Mouse (Mus musculus) layer of hippocampus, adult 2 months (tissue): ENCODE results near the gene Eya3. TPM values are rescaled to one million over a fixed set of nuclear protein-coding genes. Genes with fewer than 3 reads are reported as not detected.

Experiments used
- DNase-seq, 2 experiments: peaks; one replicate each; pipeline ENCODE4 v3.0.0; 2022; ENCODE audit warnings: low spot score in 2 of 2
- H3K27ac ChIP-seq: fragments of 200-600 bp; 2 replicates; pipeline ENCODE4 v1.8.1; 2022
- H3K4me3 ChIP-seq: fragments of 200-600 bp; 2 replicates; pipeline ENCODE4 v1.8.1; 2022; ENCODE audit warnings: mild to moderate bottlenecking
- CTCF ChIP-seq: fragments of 200-600 bp; conservative IDR thresholded peaks from 2 replicates; pipeline ENCODE4 v1.8.1; 2022; ENCODE audit warnings: antibody characterized with exemption, mild to moderate bottlenecking, moderate library complexity
- total RNA-seq, 2 experiments: library from RNA; stranded (reverse); gene quantifications; 2 replicates each; pipeline ENCODE4 v1.2.3; 2021

Gene Eya3
- total RNA-seq, 2 experiments from 2014 or later: 24.2 to 28.2 TPM

DNA sequence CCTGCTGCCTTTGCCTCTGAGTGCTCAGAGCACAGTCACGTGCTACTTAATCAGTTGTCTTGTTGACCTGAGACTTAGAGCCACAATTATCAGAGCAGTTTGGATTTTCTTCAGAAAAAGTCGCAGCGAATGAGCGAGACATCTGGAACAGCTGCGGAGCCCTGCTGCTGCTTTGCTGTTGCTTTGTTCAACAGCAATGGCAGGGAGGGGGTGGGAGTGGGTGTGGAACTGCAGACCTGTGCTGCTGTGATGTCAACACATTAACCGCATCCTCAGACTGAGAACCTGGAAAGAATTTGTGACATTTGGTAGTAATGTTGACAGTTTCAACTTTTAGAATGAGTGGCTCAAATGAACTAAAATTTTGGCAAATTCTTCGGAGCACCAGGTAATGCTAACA lies 20.3 kb downstream of the Eya3 start:
- no peak for DNase-seq
- no peak overlapping the region for H3K4me3 ChIP-seq
- H3K27ac ChIP-seq: no peak overlapping the region
- no peak for TF ChIP-seq CTCF

DNA sequence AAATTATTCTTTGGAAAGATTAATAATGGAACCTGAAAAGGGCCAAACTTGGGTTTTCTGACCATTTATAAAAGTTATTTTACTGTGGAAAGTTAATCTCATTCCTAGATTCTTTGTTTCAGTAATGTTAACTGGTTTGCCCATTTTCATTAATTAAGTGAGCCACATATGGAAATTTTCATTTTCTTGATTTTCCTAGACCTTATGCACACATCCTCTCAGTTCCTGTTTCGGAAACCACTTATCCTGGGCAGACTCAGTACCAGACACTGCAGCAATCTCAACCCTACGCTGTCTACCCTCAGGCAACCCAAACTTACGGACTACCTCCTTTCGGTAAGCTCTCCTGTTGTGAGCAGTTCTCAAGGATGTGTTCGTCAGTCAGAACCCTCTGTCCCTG lies 33.9 kb downstream of the Eya3 start:
- Histone ChIP-seq H3K27ac (no peak overlapping the region), H3K4me3 (no peak overlapping the region)
- TF ChIP-seq CTCF: no peak
- DNase-seq: no peak

DNA sequence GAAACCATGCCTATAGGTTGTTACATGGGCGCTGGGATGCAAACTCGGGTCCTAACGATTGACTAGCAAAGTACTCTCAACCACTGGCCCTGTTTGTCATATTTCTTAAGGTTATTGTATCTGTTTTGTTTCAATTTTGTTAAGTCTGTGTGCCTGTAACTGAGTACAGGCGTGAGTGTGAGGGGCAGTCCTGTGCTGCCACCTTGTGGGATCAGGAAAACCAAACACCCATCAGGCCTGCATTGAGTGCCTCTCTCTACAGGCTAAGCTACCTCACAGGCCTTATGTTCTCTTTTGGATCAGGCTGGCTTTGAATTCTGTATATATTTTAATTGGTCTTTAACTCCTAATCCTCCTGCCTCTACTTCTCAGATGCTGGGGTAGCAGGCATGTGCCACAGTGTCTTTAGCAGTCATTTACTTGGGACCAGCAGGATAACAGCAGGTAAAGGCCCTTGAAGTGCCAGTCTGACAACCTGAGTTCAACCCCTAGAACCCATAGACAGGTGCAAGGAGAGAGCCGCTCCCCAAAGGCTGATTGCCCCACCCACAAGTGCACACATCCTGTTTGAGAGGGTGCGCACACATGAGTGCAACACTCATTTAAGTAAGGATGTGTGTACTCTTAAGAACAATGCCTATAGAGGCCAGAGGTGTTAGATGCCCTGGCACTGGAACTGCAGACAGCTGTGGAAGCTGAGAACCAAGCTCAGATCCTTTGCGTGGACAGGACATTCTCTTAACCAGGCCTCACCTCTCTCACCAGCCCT lies 38.2 kb downstream of the Eya3 start:
- peak; percentile 84 for TF ChIP-seq CTCF
- no peak overlapping the region for H3K4me3 ChIP-seq
- peak; percentile 29 to 41 for DNase-seq
- H3K27ac ChIP-seq: no peak overlapping the region

DNA sequence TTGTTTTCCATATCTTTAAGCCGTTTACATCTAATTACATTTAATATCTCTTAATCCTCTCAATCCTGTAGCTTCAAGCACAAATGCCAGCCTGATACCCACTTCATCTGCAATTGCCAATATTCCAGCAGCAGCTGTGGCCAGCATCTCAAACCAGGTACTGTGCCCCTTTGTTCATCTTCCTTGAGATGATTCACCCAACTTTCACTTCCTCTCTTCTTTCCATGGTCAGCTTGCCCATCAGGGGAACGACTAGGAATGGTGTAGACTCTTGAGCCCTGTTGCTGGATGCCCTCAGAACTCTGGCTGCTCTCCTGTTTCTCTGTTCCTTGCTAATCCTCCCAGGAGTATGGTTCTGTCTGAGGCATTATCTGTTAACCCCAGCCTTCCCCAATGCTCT lies 50.8 kb downstream of the Eya3 start:
- TF ChIP-seq CTCF: no peak
- H3K4me3 ChIP-seq: no peak overlapping the region
- H3K27ac ChIP-seq: no peak overlapping the region
- no peak for DNase-seq

DNA sequence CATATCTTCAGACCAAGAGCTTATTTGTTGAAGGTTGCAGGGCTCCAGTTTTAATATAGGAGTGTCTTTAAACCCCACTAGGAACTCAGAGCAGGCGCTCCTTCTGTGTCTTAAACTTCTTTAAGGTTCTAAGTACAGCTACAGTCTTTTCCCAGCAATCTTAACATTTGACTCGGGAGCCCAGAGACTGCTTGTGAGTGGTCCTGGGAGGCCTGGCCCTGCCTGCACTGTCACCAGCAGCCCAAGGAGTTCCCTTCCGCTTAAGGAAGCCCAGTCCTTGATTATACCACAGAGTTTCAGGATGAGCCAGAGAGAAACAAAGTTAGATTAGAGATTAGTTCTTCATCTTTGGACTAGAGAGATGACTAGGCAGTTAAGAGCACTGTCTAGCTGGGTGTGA lies 54.6 kb downstream of the Eya3 start:
- no peak for TF ChIP-seq CTCF
- no peak for DNase-seq
- no peak overlapping the region for H3K4me3 ChIP-seq
- no peak overlapping the region for H3K27ac ChIP-seq

- Histone ChIP-seq H3K4me3 (no peak overlapping the region), H3K27ac (no peak overlapping the region)
- no peak for TF ChIP-seq CTCF
- DNase-seq: no peak
Measured at GRCm38 (mm10) chr4:132702076-132702475, 63.3 kb downstream of the Eya3 start.

DNA sequence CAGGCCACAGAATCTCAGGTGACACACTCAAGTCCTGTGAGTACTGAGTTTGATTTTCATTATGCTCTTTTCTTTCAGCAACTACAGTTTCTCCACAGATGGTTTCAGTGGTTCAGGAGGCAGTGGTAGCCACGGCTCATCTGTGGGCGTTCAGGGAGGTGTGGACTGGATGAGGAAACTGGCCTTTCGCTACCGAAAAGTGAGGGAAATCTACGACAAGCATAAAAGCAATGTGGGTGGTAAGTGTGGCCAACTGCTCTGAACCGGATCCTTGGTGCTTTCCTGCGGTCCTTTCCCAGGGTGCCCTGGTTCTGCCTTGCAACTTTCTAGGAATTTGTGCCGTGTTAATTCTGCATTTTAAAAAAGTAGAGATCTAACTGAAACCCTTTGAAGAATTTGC lies 68.1 kb downstream of the Eya3 start:
- H3K27ac ChIP-seq: no peak overlapping the region
- TF ChIP-seq CTCF: no peak
- H3K4me3 ChIP-seq: no peak overlapping the region
- DNase-seq: no peak

GRCm38 (mm10) chr4:132713181-132713580 lies 74.4 kb downstream of the Eya3 start:
- TF ChIP-seq CTCF: no peak
- H3K4me3 ChIP-seq: no peak overlapping the region
- no peak for DNase-seq

GRCm38 (mm10) chr4:132718251-132718650 lies 79.5 kb downstream of the Eya3 start:
- TF ChIP-seq CTCF: no peak

More at GRCm38 (mm10) chr4:132713181-132713580, 74.4 kb downstream of the Eya3 start:
- H3K27ac ChIP-seq: no peak overlapping the region

GRCm38 (mm10) chr4:132728233-132728632 lies 89.4 kb downstream of the Eya3 start:
- TF ChIP-seq CTCF: no peak
- H3K4me3 ChIP-seq: no peak overlapping the region
- no peak for DNase-seq
- H3K27ac ChIP-seq: no peak overlapping the region

More at GRCm38 (mm10) chr4:132718251-132718650, 79.5 kb downstream of the Eya3 start:
- Histone ChIP-seq H3K27ac (no peak overlapping the region), H3K4me3 (no peak overlapping the region)
- no peak for DNase-seq

- TF ChIP-seq CTCF: no peak
- Histone ChIP-seq H3K27ac (no peak overlapping the region), H3K4me3 (peak overlapping the region; percentile 54)
- DNase-seq: no peak
Measured at GRCm38 (mm10) chr4:132731616-132732015, 92.8 kb downstream of the Eya3 start.

DNA sequence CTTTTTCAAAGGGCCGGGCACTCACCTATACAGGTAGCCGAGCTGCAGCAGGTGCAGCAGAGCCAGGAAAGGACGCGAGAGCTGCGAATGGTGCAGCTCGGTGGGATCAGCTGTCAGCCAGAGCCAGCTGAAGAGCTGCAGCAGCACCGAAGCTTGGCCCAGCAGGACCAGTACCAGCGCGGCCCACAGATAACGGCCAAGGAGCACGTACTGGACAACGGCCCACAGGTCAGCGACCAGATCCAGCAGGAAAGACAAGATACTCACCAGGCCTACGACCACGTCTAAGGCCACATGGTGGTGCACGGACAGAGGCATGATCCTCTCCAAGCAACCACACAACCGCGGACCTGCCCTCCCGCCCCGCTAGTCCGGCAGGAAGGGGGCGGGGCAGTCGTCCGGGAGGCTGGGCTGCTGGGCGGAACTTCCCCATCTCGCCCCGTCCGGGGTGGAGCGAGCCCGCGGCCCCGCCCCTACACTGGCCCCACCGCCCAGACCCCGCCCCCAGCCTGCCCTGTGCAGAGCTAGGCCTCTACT lies 93.4 kb downstream of the Eya3 start, which contains the start of gene Xkr8:
Gene Xkr8 (minus strand): TSS at position 399 of the 537 bp plus-strand sequence.
- Histone ChIP-seq H3K27ac (peak within 1 kb of the TSS; percentile 51; the same call in 1 of the 2 replicates), H3K4me3 (peak within 1 kb of the TSS; percentile 54)
- 0 out of 2 replicates have a peak, but pooled peaks have one; percentile 14 for TF ChIP-seq CTCF
- DNase-seq: peak; percentile 54 to 65

DNA sequence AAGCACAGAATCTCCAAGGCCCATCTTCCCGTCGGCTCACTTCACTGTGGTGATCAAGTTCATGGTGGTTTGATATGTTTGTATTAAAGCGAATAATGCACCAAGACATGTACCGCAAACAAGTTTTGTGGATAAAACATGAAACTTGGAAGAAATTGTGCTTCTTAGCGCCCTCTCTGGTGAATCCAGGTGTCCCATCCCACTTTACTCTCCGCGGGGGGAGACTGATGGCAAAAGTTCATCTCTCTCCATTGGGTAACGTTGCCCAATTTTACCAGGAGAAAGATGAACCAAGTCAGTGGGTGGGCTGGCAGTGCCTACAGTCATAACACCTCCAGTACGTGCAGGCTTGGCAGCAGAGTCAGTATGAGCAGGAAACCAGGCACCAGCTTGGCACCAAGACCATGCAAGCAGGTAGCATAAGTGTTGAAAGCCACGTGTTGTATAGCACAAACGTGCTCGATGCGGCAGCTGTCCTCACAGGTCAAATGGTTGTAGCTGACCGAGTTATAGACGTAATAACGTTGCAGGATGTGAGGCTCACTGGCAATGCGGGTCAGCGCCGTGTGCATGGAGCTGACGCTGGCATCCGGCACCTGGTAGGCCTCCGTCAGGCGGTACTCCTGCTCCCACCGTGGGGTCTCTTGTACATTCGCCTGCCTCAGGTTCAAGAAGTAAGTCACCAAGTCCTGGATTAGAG lies 94.4 kb downstream of the Eya3 start:
- peak in 1 of 2 experiments; percentile 19 for DNase-seq

More for the DNA sequence above, 94.4 kb downstream of the Eya3 start:
- Histone ChIP-seq H3K27ac (peak overlapping the region; percentile 33; the same call in 1 of the 2 replicates), H3K4me3 (no peak overlapping the region)
- peak; percentile 44 for TF ChIP-seq CTCF
